Mouse (Mus musculus) gastrocnemius, postnatal 4 days (tissue): ENCODE results near the gene Mrps35. TPM values are rescaled to one million over a fixed set of nuclear protein-coding genes. Genes with fewer than 3 reads are reported as not detected.
A peak's percentile ranks its signal among the peaks of the same experiment; 100 is the strongest.

Experiments
- DNase-seq, 2 experiments: peaks; one replicate each; pipeline ENCODE4 v3.0.0; 2021 to 2022; ENCODE audit warnings: low spot score in 2 of 2, mixed read lengths in 2 of 2
- long read RNA-seq, 2 experiments: library from polyadenylated mRNA; stranded (forward); transcript quantifications; one replicate each; pipeline ENCODE4 v2.0.0; 2021
- total RNA-seq, 2 experiments: library from RNA; stranded (reverse); gene quantifications; 2 replicates each; pipeline ENCODE4 v1.2.3; 2021

Gene Mrps35
- 10 to 100 TPM; 95.5 to 99.8 TPM for total RNA-seq
- long read RNA-seq, experiment 1, full-length matches to known transcripts = 70 of 73 reads
- long read RNA-seq, experiment 1, partial matches to known transcripts = 0 of 73 reads
- long read RNA-seq, experiment 1, other reads (novel, unspliced or antisense) = 3 of 73 reads
- long read RNA-seq, experiment 2, full-length matches to known transcripts = 66 of 77 reads
- long read RNA-seq, experiment 2, partial matches to known transcripts = 1 of 77 reads
- long read RNA-seq, experiment 2, other reads (novel, unspliced or antisense) = 10 of 77 reads

DNA sequence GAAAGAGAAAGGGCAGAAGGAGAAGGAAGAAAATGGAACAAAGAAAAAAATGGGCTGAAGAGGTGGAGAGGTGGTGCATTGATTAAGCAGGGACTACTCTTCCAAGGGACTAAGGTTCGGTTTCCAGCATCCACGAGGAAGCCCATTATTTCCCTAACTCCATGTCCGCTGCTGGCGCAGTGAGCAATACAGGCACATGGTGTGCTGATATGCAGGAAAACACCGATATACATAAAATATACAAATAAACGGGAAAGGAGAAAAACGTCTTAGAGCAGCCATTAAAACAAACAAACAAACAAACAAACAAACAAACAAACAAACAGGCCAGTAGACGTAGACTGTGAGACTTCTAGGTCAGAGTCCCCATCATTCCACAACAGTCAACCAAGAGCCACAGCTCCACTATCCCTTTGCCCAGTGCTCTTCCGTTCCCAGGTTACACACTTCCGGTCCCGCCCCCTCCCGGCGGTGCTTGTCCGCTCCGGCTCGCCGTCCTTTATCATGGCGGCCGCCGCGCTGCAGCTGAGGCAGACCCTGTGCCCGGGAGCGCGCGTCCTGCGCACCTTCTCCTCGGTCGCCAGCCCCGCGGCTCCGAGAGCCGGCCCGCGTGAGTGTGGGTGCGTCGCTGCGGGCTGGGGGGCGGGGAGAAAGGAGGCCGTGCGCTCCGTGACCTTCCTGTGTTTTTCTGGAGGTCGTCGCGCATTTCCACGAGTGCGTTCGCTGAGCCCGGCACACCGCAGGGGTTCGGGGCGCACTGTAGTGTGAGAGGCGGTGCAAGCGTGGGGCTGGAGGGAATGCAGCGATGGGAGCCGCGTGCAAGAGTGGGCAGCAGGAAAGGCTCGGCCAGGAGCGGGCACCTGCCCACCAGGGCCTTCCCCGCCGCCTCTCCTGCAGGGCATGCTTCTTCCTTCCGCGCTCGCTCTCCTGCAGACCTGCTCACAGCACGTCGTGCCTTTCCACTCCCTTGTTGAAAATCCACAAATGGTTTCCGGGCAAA is at the start of gene Mrps35:
Gene Mrps35, plus strand, starts transcription at position 474 of the 1,000 bp plus-strand sequence.
- DNase-seq = peak; percentile 84 to 92

DNA sequence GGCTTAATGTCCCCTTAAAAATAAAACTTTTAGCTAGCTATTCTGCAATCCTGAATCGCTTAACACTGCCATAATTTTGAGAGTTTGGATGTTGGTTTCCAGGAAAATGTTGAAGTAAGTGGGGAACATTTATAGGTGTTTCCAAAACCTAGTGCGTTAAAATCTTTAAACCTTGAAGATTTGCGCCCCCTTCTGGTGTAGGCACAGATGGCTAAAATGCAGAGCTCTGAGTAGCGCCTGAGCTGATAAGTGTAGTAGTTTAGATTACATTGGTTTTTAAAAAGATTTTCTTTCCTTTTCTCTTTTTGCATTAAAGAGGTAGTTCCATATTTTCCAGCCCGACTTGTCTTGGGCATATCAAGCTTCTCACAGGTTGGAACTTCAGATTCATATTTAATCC is 48.3 kb upstream of the Mrps35 start:
- peak; percentile 25 to 68 for DNase-seq

DNA sequence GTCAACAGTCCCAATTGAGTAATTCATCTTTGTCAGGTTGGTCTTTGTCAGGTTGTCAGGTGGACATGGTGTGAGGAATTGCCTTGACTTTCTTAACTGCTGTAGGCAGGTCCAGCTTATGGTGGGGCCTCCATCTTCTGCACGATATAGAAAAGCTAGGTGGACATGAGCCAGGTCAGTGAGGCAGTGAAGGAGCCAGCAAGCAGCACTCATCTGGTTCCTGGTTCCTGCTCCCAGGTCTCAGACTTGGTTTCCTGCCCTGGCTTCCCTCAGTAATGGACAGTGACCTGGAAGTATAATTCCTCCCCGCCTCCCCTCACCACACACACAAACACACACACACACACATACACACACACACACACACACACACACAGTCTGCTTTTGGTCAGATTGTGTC is 47.2 kb upstream of the Mrps35 start:
- no peak for DNase-seq

DNA sequence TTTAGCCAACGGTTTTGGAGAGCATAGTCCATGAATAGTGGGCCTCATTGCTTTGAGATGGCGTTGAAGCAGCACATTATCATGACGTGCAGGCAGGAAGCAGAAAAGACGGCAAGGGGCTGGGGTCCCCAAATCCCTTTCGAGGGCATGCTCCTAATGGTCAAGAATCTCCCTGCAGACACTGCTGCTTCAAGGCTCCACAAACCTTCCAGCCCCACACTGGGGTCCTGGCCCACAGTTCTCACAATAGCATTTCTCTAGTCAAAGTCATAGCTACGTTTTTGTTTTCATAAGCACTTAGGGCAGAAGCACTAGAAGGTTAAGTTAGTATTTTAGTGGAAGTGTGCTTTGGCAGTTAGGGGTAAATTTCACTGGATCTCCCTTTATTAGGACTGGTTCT is 46.7 kb upstream of the Mrps35 start:
- no peak for DNase-seq

DNA sequence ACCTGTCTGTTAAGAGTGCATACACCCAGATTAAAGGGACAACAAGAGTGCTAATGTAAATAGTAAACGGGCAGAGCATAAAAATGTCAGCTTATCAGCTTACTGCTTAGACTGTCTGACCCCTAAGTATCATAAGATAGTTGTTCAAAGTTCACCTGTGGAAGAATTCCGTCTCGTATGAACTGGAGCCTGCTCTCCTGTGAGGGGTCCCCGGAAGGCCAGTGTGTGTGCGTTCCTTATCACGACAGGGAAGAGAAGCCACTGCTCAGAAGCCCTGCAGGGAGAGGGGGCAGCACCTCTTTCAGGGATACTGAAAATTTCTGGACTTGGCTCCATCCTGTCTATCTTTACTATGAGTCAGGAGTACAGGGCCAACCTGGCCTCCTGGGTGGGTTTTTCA is 45.6 kb upstream of the Mrps35 start:
- no peak for DNase-seq

DNA sequence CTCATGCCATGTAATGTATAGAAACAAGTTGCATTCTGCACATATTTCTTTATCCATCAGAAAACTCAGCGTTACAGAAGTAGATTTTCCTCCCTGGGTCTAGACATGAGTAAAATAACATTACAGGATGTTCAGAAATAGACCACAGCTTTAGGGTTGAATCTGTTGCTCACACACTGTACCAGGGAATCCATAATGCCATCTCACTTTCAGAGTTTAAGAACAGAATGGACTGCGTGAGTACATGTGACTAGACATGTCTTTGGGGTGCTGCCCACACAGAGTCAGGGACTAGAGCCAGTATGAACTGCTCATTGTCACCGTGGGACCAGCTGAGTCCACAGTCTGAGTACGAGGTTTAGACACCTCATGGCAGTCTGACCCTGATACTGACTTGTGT is 43.9 kb upstream of the Mrps35 start:
- DNase-seq = no peak

DNA sequence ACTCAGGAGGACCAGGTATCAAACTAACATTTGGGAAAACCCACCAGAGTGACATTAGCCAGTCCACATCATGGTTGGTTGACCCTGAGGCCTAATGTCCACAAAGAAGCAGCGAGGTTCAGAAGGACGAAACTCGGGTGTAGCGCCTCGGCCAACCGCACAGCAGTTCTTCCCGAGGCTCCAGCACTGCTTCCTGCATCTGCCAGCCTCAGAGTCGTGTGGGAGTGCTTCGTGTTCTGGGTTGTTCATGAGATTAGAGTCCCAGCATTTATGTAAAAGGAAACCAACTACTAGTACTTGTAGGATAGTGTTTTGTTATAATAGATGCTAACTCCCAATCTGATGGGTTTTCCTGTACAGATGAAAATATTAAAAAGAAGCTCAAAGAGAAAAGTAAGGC is 43.3 kb upstream of the Mrps35 start:
- DNase-seq = no peak

DNA sequence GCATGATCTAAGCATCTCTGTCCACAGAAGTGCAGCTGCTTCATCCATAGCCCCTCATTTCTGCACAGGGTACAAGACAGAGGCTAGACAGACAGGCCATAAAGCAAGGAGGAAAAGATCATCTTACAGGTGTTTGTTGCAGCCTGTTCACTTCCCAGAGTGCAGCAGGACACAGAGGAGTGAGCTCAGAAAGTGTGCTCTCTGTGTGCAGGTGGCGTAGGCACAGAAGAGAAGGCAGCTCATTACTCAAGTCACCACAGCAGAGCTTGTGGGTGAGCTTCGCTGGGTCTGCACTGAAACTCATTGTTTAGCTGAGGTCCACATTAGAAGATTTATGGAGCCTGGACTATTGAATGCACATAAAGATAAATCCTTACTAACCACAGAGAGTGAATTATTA is 42.8 kb upstream of the Mrps35 start:
- no peak for DNase-seq

DNA sequence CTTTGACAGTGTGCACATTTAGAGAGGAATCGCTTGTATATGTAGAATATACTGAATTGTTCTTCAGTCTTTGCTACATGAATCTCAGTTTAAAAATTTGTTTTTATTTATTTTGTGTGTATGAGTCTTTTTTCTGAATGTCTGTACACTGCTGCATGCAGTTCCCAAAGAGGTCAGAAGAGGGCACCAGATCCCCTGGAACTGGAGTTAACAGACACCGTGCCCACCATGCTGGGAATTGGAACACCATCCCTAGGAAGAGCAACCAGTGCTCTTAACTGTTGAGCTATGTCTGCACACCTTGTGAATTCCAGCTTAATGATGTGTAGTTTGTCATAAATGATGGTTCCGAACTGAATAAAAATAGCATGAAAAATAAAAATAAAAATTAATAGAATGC is 34.4 kb upstream of the Mrps35 start:
- peak; percentile 26 to 32 for DNase-seq

DNA sequence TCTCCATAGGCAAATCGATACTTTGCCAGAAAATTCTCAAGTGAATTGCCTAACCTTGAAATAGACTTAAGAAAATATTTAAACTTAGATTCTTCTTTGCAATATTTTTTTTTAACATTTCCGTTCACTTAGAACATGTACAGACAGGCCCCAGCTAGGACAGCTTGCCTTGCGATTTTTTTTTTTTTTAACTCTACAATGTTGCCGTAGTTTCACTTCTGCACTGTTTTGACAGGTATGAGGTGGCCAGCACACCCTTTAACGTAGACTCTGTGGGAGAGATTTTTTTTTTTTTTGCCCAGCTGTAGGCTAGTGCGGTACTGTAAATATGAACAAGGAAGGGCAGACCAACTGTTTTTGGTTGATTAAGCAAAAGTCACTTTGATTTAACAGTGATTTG is 32.2 kb upstream of the Mrps35 start:
- no peak for DNase-seq

DNA sequence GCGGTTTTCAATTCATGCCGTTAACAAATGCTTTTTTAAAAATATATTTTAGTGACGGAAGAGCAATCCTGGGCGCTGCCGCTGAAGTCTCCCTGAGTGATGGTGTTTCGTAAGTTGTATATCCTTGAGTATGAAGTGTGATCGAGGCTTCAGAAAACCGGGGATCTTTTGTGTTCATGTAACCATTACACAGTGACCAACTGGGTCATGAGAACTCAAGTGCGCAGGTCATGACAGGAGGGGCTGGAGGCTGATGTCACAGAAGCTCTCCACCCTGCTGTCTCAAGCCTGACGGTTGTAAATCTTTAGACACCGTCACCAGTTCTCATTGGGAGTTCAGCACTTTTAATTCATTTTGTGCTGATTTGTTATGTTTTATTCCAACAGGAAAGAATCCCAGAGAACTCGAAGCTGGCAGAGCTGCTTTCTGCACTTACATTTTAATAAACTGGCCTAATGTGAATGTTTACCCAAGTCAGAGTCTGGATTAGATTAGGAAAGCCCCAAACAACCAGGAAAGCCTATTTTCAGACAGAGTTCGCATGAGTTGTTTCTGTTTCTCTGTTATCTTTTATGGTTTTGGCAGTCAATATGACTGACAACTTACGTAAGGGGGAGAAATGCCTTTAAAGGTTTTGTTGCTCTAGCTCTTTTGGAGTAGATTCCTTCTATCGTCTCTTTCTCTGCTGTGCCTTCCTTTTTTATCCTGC is 31.6 kb upstream of the Mrps35 start:
- DNase-seq = no peak

DNA sequence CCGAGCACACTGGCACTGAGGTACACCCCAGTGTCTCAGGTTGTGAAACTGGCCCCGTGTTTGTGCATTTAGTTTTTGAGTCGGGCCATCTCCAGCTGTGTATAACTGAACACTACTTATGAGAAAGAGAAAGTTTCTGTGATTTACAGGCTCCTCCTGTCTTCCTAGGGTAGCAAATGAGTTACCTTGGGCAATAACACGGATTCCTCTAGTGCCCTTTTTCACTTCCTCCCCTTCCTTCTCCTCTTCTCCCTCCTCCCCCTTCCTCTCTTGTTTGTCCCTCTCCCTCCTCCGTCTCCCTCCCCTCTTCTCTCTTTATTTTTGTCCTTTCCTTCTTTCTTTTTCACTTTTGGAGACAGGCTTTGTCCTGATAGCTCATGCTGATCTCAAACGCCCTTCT is 31.0 kb upstream of the Mrps35 start:
- no peak for DNase-seq

DNA sequence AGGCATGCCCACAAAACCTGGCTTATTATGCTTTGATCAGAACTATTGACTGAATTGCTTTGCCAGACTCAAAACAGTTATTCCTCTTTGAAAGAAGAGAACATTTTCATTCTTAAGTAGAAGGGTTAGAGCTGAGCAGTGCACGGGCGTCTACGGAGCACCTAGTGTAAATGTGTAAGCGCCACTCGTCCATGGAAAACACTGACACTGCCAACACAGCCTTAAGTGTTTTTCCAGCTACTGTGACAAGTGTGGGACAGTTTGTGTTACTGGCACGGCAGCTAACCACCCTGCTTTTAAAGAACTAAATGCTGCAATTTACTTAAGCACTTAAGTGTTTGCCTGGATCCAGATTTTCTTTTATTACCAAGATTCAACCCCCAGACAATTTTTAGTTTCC is 30.6 kb upstream of the Mrps35 start:
- no peak for DNase-seq

DNA sequence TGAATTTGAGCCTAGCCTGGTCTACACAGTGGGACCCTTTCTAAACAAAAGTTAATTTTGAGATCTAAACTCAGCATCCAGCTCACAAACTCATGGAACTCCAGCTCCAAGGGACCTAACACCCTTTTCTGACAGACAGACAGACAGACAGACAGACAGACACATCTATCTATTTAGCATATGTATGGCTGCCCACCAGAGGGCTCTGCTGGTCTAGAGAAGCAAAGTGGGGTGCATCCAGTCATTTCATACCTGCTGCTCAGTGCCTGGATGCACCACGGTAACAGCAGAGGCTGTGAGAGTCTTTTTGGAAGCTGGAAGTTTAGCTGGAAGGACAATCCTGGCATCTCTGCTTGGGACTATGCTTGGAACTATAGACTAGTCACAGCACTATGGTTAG is 29.0 kb upstream of the Mrps35 start:
- DNase-seq = no peak

DNA sequence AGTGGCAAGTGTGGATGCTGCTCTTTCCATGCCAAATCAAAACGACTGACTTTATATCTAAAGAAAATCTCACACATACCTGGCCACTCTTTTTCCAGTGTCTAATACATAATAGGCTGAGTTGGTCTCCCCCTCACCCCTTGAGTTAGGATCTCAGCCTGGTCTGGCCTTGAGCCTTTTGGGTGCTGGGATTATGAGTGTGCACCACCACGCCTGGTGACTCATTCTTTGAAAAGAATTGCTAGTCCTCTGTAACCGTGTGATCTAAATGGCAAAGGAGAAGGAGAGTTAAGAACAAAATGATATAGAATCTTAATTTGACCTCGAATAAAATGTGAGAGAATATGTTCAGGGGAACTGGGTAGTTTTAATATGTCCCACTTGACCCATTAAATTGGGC is 24.7 kb upstream of the Mrps35 start:
- DNase-seq = no peak

DNA sequence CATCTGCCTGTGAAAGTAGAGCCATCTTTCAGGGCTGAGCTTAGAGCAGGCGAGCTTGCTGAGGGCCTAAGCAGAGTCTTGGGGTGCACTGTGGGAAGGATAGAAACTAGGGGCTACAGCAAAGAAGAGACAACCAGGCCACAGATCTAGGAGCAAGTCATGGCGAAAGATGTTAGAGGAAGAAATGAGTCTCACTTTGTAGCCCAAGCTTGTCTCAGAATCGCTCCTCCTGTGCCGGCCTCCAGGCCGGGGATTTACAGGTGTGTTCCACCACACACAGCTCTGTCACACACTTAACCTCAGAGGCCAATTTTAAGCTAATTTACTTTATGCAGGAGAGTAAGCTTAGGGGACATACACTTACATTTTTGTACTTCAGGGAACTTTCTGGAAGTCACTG is 24.2 kb upstream of the Mrps35 start:
- no peak for DNase-seq

DNA sequence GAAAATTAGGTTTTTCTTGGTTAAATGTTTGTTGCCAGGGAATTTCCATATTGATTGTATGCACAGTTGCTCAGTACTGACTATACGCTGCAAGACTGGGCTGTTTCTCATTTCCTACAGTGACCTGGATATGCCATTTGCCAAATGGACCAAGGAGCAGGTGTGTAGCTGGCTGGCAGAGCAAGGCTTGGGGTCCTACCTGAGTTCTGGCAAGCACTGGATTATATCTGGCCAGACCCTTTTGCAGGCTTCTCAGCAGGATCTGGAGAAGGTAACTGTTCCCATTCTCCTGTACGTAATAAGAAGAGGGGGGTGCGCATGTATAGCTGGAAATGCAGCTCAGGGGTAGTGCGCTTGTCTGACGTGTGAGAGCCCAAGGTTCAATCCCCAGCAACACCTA is 21.4 kb upstream of the Mrps35 start:
- DNase-seq = no peak

DNA sequence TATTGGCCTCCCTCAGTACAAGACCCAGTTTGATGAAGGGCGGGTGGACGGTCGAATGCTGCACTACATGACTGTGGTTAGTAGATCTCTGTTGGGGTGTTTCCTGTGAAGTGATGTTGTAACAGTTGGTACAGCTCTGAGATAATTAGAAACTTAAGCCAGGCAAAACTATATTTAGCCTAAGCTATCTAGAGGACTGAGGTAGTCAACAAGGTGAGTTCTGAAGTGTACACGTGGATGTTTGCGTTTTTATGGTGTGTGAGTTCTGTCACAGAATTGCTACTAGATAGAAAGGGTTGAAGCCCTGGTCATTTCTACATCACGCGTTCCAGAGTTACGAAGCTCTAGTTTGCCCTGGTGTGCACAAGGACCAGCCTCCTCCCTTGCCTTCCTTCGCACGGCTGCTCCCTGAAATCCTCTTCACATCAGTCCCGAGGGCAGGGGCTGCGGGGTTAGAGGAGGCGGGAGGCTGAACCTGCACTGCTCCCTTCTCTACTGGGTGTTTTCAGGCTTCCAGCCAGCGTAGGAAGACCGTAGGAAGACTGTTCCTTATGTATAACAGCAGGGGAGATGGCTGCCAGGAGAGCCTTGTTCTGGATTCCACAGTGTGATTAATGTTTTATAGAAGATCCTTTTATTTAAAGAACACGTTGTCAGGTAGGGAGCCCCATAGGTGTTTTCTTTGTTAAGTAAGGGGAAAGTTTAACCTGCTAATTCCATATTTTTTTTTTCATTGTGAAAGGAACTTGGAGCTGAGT is 20.0 kb upstream of the Mrps35 start:
- DNase-seq = peak in 1 of 2 experiments; percentile 33

DNA sequence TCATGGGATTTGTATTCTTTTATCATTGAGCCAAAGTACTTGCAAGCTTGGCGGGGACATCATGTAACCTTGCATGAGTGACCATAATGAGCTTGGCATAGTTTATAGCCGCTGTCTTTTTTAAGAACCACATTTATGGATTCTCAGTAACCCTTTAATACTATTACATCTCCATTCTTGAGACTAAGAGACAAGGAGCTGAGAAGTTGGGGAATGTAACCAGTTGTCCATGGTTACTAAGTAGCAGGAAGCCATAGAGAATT is 19.5 kb upstream of the Mrps35 start:
- no peak for DNase-seq

DNA sequence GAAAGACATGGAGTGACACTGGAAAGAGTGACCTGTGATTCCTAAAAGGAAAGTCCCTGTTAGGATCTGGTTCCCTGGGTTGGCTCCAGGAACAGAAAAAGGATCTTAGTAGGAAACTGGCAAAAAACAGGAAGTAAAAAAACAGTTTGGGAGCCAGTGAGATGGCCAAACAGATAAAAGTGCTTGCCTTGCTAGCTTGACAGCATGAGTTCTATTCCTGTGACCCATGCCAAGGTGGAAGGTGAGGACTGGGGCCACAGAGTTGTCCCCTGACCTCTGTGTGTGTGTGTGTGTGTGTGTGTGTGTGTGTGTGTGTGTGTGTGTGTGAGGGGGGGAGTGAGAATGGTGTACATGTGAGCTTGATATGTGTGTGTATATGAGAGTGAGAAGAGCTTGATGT is 19.0 kb upstream of the Mrps35 start:
- DNase-seq = no peak

DNA sequence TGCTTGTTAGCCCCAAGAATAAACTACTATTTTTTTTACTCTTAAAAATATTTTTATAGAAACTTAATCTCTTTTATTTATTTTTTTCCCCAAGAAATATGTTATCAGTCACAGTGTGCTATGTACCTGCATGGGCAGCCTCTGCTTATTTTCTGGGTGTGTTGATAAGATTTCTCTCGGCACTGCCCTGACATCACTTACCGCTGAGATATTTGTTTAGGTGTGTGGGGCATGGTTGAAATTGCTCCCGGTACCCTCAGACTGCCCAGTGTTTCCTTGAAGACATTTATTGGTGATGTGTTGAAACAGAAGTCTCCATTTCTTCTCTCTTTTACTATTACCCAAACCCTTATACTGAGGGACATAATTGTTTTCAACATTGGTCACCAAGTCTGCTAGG is 17.8 kb upstream of the Mrps35 start:
- DNase-seq = no peak
